Mouse (Mus musculus) brain, embryonic 14.5 days (tissue): ENCODE measurements around the gene Mgst3. TPM values are rescaled to one million over a fixed set of nuclear protein-coding genes. Genes with fewer than 3 reads are reported as not detected.

Experiments
- DNase-seq: peaks from one replicate; pipeline ENCODE4 v3.0.0-alpha.2; 2011; ENCODE audit warnings: low read depth
- CTCF ChIP-seq: fragments of 200-500 bp; IDR thresholded peaks from 2 replicates; pipeline ENCODE4 v1.5.1; 2012; ENCODE audit warnings: inconsistent platforms, mild to moderate bottlenecking, moderate library complexity, borderline replicate concordance; ENCODE audit not compliant: insufficient read depth, insufficient read length; ENCODE audit errors: extremely low read depth
- POLR2A ChIP-seq: fragments of 200-500 bp; IDR thresholded peaks from 2 replicates; pipeline ENCODE4 v1.6.1; 2012; ENCODE audit warnings: mild to moderate bottlenecking, inconsistent platforms, borderline replicate concordance; ENCODE audit not compliant: poor library complexity, insufficient read depth, insufficient read length, severe bottlenecking; ENCODE audit errors: extremely low read depth
- polyA plus RNA-seq: library from polyadenylated mRNA; depleted of rRNA; stranded (reverse); fragments of >200 nt; gene quantifications from 2 replicates; pipeline ENCODE4 v1.2.3, GENCODE M21; 2012; rRNA removed

The Mgst3 gene
- polyA plus RNA-seq: 113 and 140 TPM in 2 replicates

DNA sequence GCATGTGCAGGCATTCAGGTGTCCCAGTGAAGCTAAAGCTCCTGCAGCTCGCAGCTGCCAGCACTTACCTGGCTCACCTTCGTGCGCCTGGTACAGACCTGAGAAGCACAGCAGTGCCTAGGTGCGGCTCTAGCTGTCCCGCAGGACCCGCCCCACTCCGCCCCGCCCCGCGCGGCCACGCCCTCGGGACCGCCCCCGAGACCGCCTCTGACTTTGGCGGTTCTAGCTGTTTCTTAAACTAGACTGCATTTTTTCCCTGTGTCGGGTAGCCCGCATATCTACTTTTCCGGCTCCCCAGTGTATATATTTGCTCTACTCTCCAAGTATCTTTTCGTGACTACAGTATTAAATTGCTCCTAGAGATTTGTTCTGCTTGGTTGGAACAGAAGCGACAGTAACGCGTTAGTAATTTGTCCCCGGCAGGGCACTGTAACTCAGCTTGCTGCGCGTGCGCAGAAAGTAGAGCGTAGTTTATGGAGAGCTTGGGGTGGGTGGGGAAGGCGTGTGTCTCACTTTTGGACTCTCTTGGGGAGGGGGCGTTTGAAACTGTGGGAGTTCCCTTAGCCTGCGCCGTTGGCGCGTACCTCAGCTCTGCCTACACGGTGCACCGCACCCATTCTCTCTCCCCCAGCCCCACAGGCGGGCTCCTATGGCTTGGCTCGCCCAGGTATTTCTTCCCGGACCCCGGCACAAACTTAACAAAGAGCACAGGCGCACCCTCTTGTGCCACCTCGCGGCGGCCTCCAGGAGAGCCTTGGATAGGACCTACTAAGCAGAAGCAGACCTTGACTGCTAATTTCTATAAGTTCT lies at the start of gene Mgst3:
TSS of gene Mgst3 (minus strand) at position 159 of the 810 bp plus-strand sequence.
- peak; percentile 73 for TF ChIP-seq CTCF
- peak; percentile 63; the same call in 1 of the 2 replicates for TF ChIP-seq POLR2A
- peak; percentile 98 for DNase-seq

- TF ChIP-seq POLR2A (no peak), CTCF (no peak)
- no peak for DNase-seq
Measured at GRCm38 (mm10) chr1:167438231-167438885, 44.7 kb upstream of the Mgst3 start.

DNA sequence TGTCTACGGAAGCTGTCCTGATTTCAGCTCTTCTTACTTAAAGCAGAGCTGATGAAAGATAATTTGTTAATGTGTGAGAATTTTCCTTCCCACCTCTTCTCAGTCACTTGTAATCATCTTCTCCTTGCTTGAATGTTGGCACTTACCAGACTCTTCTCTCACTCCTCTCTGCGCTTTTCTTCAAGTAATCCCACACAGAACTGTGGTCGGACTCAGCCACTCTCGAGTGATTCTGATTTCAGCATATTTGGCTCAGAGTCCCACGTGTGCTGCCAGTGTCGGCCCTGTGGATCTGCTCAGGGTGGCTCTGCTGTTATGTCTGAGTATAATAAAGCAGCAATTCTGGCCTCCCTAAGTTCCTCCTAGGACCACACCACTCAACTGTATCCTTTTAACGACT lies 43.5 kb upstream of the Mgst3 start:
- TF ChIP-seq POLR2A: no peak
- no peak for TF ChIP-seq CTCF
- no peak for DNase-seq

DNA sequence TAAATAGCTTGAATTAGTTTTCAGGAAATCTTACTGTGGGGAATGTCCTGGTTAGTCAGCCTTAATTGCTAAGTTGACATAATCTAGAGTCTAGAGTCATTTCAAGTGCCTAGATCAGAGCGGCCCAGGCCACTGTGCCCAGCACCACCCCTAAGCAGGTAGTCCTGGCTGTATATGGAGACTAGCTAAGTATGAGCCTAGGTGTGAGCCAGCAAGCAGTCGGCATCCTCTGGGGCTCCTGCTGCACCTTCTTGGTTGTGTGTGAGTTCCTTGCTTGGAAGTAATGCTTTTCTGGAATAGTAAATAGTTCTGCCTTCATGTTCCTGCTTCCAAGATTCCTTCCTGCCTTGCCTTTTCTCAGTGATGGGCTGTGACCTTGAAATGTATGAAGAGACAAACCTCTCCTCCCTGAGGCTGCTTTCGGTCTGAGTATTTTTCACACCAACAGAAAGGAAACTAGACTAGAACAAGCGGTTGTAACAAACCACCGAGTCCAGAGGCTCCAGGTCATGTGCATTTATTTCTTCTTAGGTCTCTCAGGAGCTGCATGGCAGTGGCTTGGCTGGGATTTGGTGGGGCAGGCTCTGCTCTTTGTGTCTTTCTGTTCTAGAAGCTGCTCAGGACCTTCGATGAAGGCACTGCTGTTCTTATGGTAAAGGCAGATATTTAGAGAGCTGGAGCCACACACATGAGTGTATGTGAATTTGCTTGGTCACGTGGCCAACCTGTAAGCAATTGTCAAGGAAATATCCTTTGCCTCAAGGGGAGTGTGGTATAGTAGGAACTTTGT lies 42.7 kb upstream of the Mgst3 start:
- DNase-seq: no peak
- no peak for TF ChIP-seq POLR2A
- TF ChIP-seq CTCF: no peak

DNA sequence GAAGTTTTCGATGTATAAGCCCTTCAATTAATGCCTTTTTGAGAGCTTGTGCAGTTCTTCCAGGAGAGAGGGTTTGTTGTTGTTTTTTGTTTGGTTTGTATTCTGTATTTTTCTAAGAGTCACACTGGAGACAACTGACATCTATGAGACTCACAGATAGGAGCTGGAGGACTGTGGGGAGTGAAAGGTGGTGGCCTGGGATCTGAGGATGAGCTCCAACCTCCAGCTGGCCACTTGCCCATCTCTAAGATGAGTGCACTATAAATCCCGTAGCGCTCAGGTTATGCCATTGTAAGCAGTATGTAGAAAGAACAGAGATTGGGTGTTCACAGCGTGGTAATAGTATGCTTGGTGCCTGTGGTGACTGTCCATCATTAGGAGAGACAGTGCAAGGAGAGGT lies 41.3 kb upstream of the Mgst3 start:
- no peak for DNase-seq
- TF ChIP-seq CTCF (no peak), POLR2A (no peak)

DNA sequence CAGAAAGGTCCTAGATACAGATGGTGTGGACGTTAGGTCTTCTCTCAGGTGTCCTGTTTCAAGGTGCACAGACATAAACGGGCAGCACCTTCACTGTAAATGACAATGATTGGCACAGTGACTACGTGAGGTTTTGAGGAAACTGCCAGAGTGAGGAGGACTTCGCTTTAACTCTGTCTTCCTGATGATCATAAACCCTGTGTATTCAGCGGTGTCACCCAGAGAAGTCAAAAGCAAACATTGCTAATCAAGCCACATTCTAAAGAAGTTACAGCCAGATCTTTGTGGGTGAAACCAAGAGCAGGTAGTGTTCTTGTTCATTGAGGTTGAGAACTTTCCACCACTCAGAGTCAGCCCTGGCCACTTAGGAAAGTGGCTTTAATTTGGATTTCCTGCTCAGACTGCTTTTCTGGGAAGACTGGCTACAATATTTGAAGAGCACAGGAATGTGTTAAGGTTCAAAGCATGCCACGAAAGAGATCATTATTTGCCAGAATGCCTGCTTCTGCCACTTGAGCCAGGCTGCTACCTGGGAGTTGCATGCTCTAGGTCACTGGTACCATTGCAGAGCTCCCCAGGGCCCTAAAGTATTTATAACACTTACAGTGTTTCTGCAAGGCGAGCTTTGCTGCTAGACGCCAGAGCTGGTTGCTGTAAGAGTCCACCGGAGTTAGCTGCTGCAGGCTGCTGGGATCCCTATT lies 37.5 kb upstream of the Mgst3 start:
- DNase-seq: no peak
- TF ChIP-seq CTCF (no peak), POLR2A (no peak)

DNA sequence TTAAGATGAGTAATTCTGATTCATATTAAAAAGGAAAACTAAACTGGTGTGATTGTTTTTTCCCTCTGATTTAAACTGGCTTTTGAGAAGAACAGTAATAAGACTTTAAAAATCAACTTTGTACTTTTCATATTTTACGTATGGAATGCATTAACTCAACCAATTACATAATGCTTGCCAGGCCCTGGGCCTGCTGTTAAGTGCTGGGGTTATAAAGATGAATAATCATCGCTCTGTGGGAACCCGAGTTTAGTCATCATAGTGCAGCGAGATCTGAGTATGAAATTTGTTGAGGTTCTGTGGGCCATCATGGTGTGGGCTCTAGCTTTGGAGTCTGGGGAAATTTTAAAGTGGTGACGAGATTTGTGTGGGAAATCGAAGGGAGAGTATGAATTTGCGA lies 33.0 kb upstream of the Mgst3 start:
- DNase-seq: no peak
- no peak for TF ChIP-seq CTCF
- TF ChIP-seq POLR2A: no peak

DNA sequence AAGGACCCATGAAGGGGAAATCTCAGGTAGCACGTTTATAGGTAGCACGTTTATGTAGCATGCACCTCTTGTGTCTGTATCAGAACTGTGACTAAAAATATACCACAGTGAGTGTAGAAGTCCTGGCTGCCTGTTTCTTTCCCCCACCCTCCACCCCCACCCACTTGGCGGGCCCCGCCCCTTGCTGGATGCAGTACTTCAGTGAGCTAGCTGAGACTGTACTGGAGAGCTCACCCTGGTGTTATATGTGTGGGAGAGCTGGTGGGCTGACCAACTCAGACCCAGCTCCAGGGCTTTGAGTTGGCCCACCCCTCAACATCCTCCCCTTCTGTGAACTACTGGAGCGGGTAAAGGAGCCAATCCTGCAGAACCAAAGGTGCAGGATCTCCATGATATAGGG lies 31.9 kb upstream of the Mgst3 start:
- TF ChIP-seq CTCF: no peak
- no peak for TF ChIP-seq POLR2A
- no peak for DNase-seq

DNA sequence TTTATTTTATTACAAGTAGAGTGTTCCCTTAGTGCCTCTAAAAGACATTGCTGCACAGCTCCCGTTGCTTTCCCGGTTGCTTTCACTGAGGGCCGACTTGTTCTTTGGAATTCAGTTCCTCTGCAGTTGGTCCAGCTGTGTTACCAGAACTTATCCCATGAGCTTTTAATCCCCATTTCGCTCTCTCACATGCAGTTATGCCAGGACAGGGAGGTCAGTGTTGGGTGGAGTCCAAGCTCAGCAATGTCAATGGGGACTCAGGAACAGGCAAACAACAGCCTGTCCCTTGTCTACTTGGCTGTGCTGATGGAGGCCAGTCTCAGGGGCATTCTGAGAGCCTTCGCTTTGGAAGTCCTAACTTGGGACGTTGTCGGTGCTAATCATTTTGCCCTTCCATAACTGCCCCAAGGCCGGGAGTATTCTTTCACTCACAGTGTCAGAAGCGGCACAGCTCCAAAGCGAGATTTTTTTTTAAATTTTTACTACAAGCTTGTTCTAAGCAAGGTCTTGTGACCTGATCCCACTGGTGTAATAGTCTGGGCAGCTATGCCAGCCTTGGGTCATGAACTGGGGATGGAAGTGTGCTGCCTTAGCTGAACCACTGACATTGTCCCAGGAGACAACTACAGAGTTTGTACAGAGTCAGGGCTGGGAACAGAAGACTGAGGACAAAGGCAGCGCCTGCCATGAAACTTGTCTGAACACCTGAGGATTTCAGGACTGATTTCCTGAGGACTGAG lies 29.0 kb upstream of the Mgst3 start:
- no peak for DNase-seq
- no peak for TF ChIP-seq CTCF
- no peak for TF ChIP-seq POLR2A

DNA sequence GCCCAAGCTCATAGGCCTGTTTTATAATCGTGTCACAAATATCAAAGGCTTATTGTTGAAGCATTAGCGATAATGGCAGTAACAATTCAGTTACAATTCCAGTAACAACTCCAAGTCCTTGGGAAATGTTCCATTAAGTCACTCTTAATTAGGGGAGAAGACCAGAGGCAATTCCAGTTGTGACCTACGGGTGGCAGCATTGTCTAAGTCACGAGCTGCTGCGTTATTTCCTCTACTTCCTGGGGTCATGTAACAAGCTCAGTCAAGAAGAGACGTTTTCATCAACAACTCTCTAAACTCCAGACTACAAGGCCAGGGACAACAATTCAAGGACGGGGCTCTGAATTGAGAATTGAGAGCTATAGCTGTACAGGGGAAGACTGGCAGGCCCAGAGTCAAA lies 21.2 kb upstream of the Mgst3 start:
- DNase-seq: peak; percentile 91
- TF ChIP-seq POLR2A: no peak
- peak; percentile 89 for TF ChIP-seq CTCF
